Mouse (Mus musculus) adipocyte (in vitro differentiated cells): ENCODE results near the gene Bglap.

Experiments
- DNase-seq: peaks from one replicate; pipeline ENCODE4 v3.0.0-alpha.2; 2016; ENCODE audit warnings: low spot score

Gene Bglap

GRCm38 (mm10) chr3:88339006-88339405 lies 45.3 kb downstream of the Bglap start:
- no peak for DNase-seq

- no peak for DNase-seq
Observed at GRCm38 (mm10) chr3:88338316-88338715, 45.9 kb downstream of the Bglap start.

GRCm38 (mm10) chr3:88337367-88338020 lies 46.8 kb downstream of the Bglap start:
- peak; percentile 69 for DNase-seq

- peak; percentile 96 for DNase-seq
Observed at GRCm38 (mm10) chr3:88336058-88337013, 47.9 kb downstream of the Bglap start, which contains the start of the genes Tmem79 and Smg5. Gene Tmem79, minus strand, starts transcription at chr3:88336148. Gene Smg5, plus strand, starts transcription at chr3:88336260.

GRCm38 (mm10) chr3:88335436-88336053 lies 48.7 kb downstream of the Bglap start:
- peak; percentile 56 for DNase-seq

GRCm38 (mm10) chr3:88334902-88335435 lies 49.3 kb downstream of the Bglap start:
- peak; percentile 28 for DNase-seq

GRCm38 (mm10) chr3:88334029-88334658 lies 50.1 kb downstream of the Bglap start:
- DNase-seq: no peak
